Mouse (Mus musculus): ENCODE data around the gene Ap1g2. TPM values are rescaled to one million over a fixed set of nuclear protein-coding genes. Genes with fewer than 3 reads are reported as not detected.
A peak's percentile ranks its signal among the peaks of the same experiment; 100 is the strongest.

Gene Ap1g2
- polyA plus RNA-seq, 1 experiment from 2014 or later, result 9.6 TPM

- Histone ChIP-seq H3K36me3 (replicated peaks; ENCODE audit: insufficient read depth, low read length) (no peaks in the 10 kb centered on the region), H3K4me3 (ENCODE audit: low read depth, low read length) (no peak overlapping the region), H3K4me1 (ENCODE audit: insufficient read depth) (peaks cover 12% of the 10 kb centered on the region), H3K27me3 (ENCODE audit: insufficient read depth, low read length) (peaks cover 44% of the 10 kb centered on the region), H3K27ac (ENCODE audit: low read depth) (no peak overlapping the region), H3K9ac (replicated peaks) (no peak overlapping the region), H3K9me3 (ENCODE audit: low read length) (no peaks in the 10 kb centered on the region), H3K4me2 (ENCODE audit: low read depth, low read length) (no peak overlapping the region)
- 18% methylated on average over 21 of the region's 21 CpGs for WGBS (ENCODE audit: insufficient replicate concordance)
- DNase-seq, result no peak
- ATAC-seq, result no peak
- TF ChIP-seq EP300 (IDR thresholded peaks at IDR 0.05; ENCODE audit: low read depth), result no peak
- TF ChIP-seq CTCF (IDR thresholded peaks at IDR 0.05; ENCODE audit: low read depth), result no peak
Observed at GRCm38 (mm10) chr14:55109048-55109873, 2.9 kb upstream of the Ap1g2 start.

GRCm38 (mm10) chr14:55108202-55108870 lies 1.9 kb upstream of the Ap1g2 start:
- Histone ChIP-seq H3K27ac (ENCODE audit: low read depth) (no peak overlapping the region), H3K4me1 (ENCODE audit: insufficient read depth) (peaks cover 12% of the 10 kb centered on the region), H3K36me3 (replicated peaks; ENCODE audit: insufficient read depth, low read length) (peaks cover 2% of the 10 kb centered on the region; the same call in 1 of the 2 replicates), H3K4me3 (ENCODE audit: low read depth, low read length) (no peak overlapping the region), H3K4me2 (ENCODE audit: low read depth, low read length) (no peak overlapping the region), H3K27me3 (ENCODE audit: insufficient read depth, low read length) (peaks cover 35% of the 10 kb centered on the region), H3K9me3 (ENCODE audit: low read length) (no peaks in the 10 kb centered on the region), H3K9ac (replicated peaks) (no peak overlapping the region)
- 41% methylated on average over 9 of the region's 9 CpGs for WGBS (ENCODE audit: insufficient replicate concordance)
- DNase-seq (peak; percentile 14), ATAC-seq (no peak)
- TF ChIP-seq EP300 (IDR thresholded peaks at IDR 0.05; ENCODE audit: low read depth), result no peak
- TF ChIP-seq CTCF (IDR thresholded peaks at IDR 0.05; ENCODE audit: low read depth), result no peak

DNA sequence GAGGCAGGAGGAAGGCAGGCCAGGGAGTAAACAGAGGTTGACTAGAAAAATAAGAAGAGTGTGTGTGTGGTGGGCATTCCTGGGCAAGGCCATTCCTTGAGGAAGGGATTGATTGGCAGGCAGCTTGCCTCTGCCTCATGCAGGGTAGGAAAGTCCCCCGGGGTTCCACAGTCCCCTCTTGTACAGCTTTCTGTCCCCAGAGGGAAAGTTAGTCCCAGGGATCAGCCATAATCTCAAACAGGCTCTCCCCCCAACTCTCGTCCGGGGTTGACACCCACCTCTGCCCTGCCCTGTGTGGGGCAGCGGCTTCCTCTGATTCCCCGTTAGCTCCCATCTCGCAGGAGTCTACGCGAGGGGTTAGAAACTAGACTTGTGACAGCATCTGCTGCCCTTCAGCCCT lies 597 bp upstream of the Ap1g2 start:
- H3K4me2 ChIP-seq (ENCODE audit: low read depth, low read length), result no peak overlapping the region
- no peak overlapping the region for H3K4me3 ChIP-seq (ENCODE audit: low read depth, low read length)
- H3K36me3 ChIP-seq (replicated peaks; ENCODE audit: insufficient read depth, low read length), result peaks cover 5% of the 10 kb centered on the region; the same call in 1 of the 2 replicates
- peaks cover 27% of the 10 kb centered on the region for H3K27me3 ChIP-seq (ENCODE audit: insufficient read depth, low read length)
- TF ChIP-seq EP300 (IDR thresholded peaks at IDR 0.05; ENCODE audit: low read depth) (no peak), CTCF (IDR thresholded peaks at IDR 0.05; ENCODE audit: low read depth) (no peak)
- no peak overlapping the region for H3K27ac ChIP-seq (ENCODE audit: low read depth)
- H3K4me1 ChIP-seq (ENCODE audit: insufficient read depth), result peaks cover 12% of the 10 kb centered on the region
- DNase-seq, result no peak
- ATAC-seq, result no peak
- no peaks in the 10 kb centered on the region for H3K9me3 ChIP-seq (ENCODE audit: low read length)
- H3K9ac ChIP-seq (replicated peaks), result no peak overlapping the region
- 86% methylated on average over 8 of the region's 8 CpGs for WGBS (ENCODE audit: insufficient replicate concordance)

DNA sequence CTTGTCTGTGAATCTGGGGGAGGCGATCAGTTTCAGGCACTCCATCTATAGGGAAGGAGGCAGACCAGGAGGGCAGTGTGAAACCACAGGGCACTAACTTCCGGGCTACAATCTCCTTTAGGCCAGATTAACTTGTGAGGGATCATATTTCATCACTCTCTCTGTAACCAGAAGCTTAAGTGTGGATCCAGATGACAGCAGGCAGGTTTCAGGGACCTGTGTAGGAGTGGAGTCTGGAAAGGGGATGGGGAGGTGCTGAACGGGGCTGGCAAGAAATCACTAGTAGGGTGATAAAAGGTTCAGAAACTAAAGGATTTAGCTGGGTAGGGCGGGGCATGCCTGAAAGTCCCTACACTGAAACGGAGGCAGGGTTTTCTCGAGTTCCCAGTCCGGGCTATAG lies 1.0 kb downstream of the Ap1g2 start:
- Histone ChIP-seq H3K4me2 (ENCODE audit: low read depth, low read length) (peak overlapping the region; percentile 96), H3K9ac (replicated peaks) (peak overlapping the region; percentile 66), H3K4me1 (ENCODE audit: insufficient read depth) (peaks cover 12% of the 10 kb centered on the region), H3K4me3 (ENCODE audit: low read depth, low read length) (peak overlapping the region; percentile 69), H3K27me3 (ENCODE audit: insufficient read depth, low read length) (peaks cover 16% of the 10 kb centered on the region), H3K36me3 (replicated peaks; ENCODE audit: insufficient read depth, low read length) (peaks cover 13% of the 10 kb centered on the region), H3K9me3 (ENCODE audit: low read length) (no peaks in the 10 kb centered on the region), H3K27ac (ENCODE audit: low read depth) (no peak overlapping the region)
- 13% methylated on average over 7 of the region's 7 CpGs for WGBS (ENCODE audit: insufficient replicate concordance)
- TF ChIP-seq CTCF (IDR thresholded peaks at IDR 0.05; ENCODE audit: low read depth), result no peak
- TF ChIP-seq EP300 (IDR thresholded peaks at IDR 0.05; ENCODE audit: low read depth), result no peak
- no peak for ATAC-seq
- no peak for DNase-seq

DNA sequence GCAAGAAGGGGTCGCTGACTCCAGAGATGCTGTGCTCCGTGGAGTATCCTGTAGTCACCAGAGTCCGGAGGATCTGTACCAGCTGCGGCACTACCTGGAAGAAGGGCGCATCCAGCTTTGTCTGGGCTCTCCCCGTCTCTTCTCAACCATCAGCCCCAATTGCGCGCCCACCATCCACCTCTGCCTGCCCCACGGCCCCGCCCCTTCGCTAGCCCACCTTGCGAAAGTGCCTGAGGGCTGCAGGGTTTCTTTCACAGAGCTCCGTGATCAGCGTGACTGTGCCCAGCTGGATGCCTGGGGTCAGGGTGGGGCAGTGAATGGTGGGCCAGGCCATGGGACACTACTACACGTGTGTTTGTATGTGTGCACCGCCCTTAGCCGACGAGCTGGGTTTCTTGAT lies 2.0 kb downstream of the Ap1g2 start:
- peaks cover 8% of the 10 kb centered on the region for H3K27me3 ChIP-seq (ENCODE audit: insufficient read depth, low read length)
- DNase-seq, result peak; percentile 15
- no peak overlapping the region for H3K9ac ChIP-seq (replicated peaks)
- H3K27ac ChIP-seq (ENCODE audit: low read depth), result no peak overlapping the region
- ATAC-seq, result no peak
- H3K4me2 ChIP-seq (ENCODE audit: low read depth, low read length), result no peak overlapping the region
- WGBS (ENCODE audit: insufficient replicate concordance), result 87% methylated on average over 18 of the region's 18 CpGs
- H3K4me3 ChIP-seq (ENCODE audit: low read depth, low read length), result no peak overlapping the region
- TF ChIP-seq CTCF (IDR thresholded peaks at IDR 0.05; ENCODE audit: low read depth), result no peak
- no peak for TF ChIP-seq EP300 (IDR thresholded peaks at IDR 0.05; ENCODE audit: low read depth)
- peaks cover 17% of the 10 kb centered on the region for H3K36me3 ChIP-seq (replicated peaks; ENCODE audit: insufficient read depth, low read length)
- peaks cover 12% of the 10 kb centered on the region for H3K4me1 ChIP-seq (ENCODE audit: insufficient read depth)
- no peaks in the 10 kb centered on the region for H3K9me3 ChIP-seq (ENCODE audit: low read length)

GRCm38 (mm10) chr14:55102253-55102785 lies 4.1 kb downstream of the Ap1g2 start:
- H3K4me2 ChIP-seq (ENCODE audit: low read depth, low read length), result no peak overlapping the region
- no peaks in the 10 kb centered on the region for H3K9me3 ChIP-seq (ENCODE audit: low read length)
- DNase-seq (no peak), ATAC-seq (no peak)
- no peak overlapping the region for H3K27ac ChIP-seq (ENCODE audit: low read depth)
- peaks cover 28% of the 10 kb centered on the region for H3K36me3 ChIP-seq (replicated peaks; ENCODE audit: insufficient read depth, low read length)
- peaks cover 15% of the 10 kb centered on the region for H3K4me1 ChIP-seq (ENCODE audit: insufficient read depth)
- no peak overlapping the region for H3K4me3 ChIP-seq (ENCODE audit: low read depth, low read length)
- 86% methylated on average over 15 of the region's 15 CpGs for WGBS (ENCODE audit: insufficient replicate concordance)
- no peaks in the 10 kb centered on the region for H3K27me3 ChIP-seq (ENCODE audit: insufficient read depth, low read length)
- no peak overlapping the region for H3K9ac ChIP-seq (replicated peaks)
- TF ChIP-seq EP300 (IDR thresholded peaks at IDR 0.05; ENCODE audit: low read depth) (no peak), CTCF (IDR thresholded peaks at IDR 0.05; ENCODE audit: low read depth) (no peak)
